Mouse (Mus musculus) forebrain, postnatal 0 days (tissue): Measurements from ENCODE around the gene Aco2. TPM values are rescaled to one million over a fixed set of nuclear protein-coding genes. Genes with fewer than 3 reads are reported as not detected.

Experiments
- ATAC-seq: fragments of 200-750 bp; cut with Nextera tagmentation; 2 replicates; pipeline ENCODE4 v1.8.0; 2017; ENCODE audit warnings: mild to moderate bottlenecking, moderate library complexity
- DNase-seq: peaks from one replicate; pipeline ENCODE4 v3.0.0-alpha.2; 2015
- H3K27ac ChIP-seq: fragments of 300-500 bp; sonication (generic); 2 replicates; pipeline ENCODE4 v1.5.1; 2014; ENCODE audit warnings: low read depth, mild to moderate bottlenecking, antibody characterized with exemption, low read length, moderate library complexity, mixed read lengths
- H3K27me3 ChIP-seq: fragments of 300-500 bp; sonication (generic); 2 replicates; pipeline ENCODE4 v1.6.1; 2014; ENCODE audit warnings: mild to moderate bottlenecking, low read length, mixed read lengths; ENCODE audit not compliant: insufficient read depth
- H3K36me3 ChIP-seq: fragments of 300-500 bp; sonication (generic); 2 replicates; pipeline ENCODE4 v1.6.1; 2014; ENCODE audit warnings: mild to moderate bottlenecking, moderate library complexity; ENCODE audit not compliant: insufficient read depth
- H3K4me1 ChIP-seq: fragments of 300-500 bp; sonication (generic); 2 replicates; pipeline ENCODE4 v1.6.1; 2014; ENCODE audit warnings: antibody characterized with exemption; ENCODE audit not compliant: insufficient read depth
- H3K4me2 ChIP-seq: fragments of 300-500 bp; sonication (generic); 2 replicates; pipeline ENCODE4 v1.6.1; 2014; ENCODE audit warnings: low read depth, mild to moderate bottlenecking, moderate library complexity
- H3K4me3 ChIP-seq: fragments of 300-500 bp; sonication (generic); 2 replicates; pipeline ENCODE4 v1.5.1; 2014; ENCODE audit warnings: low read depth, low read length, mixed read lengths
- H3K9ac ChIP-seq: fragments of 300-500 bp; sonication (generic); 2 replicates; pipeline ENCODE4 v1.6.1; 2014; ENCODE audit warnings: mild to moderate bottlenecking
- H3K9me3 ChIP-seq: fragments of 300-500 bp; sonication (generic); 2 replicates; pipeline ENCODE4 v1.6.1; 2016; ENCODE audit warnings: low read length
- CTCF ChIP-seq: sonication (generic); IDR thresholded peaks from 2 replicates; pipeline ENCODE4 v1.5.1; 2016; ENCODE audit warnings: antibody characterized with exemption, control low read depth, low read depth
- WGBS: fragments of 180-500 bp; shearing (Covaris S2); extraction: QIAGEN DNeasy Blood & Tissue Kit; methylation state at CpG from one replicate; pipeline ENCODE4 v1.1.7; 2014; 5-methylcytosine and 5-hydroxymethylcytosine counted together
- polyA plus RNA-seq: library from polyadenylated mRNA; unstranded; fragments of >200 nt; fragmentation: Nextera tagmentation; extraction: Ambion mirVana; gene quantifications from 2 replicates; pipeline ENCODE4 v1.2.1, GENCODE M21; 2015
- total RNA-seq: library from RNA; depleted of rRNA; stranded (reverse); fragments of >200 nt; gene quantifications from 2 replicates; pipeline ENCODE4 v1.2.3, GENCODE M21; 2014

Aco2 gene
- total and polyA plus RNA-seq, 2 experiments from 2014 or later: 251 to 357 TPM

DNA sequence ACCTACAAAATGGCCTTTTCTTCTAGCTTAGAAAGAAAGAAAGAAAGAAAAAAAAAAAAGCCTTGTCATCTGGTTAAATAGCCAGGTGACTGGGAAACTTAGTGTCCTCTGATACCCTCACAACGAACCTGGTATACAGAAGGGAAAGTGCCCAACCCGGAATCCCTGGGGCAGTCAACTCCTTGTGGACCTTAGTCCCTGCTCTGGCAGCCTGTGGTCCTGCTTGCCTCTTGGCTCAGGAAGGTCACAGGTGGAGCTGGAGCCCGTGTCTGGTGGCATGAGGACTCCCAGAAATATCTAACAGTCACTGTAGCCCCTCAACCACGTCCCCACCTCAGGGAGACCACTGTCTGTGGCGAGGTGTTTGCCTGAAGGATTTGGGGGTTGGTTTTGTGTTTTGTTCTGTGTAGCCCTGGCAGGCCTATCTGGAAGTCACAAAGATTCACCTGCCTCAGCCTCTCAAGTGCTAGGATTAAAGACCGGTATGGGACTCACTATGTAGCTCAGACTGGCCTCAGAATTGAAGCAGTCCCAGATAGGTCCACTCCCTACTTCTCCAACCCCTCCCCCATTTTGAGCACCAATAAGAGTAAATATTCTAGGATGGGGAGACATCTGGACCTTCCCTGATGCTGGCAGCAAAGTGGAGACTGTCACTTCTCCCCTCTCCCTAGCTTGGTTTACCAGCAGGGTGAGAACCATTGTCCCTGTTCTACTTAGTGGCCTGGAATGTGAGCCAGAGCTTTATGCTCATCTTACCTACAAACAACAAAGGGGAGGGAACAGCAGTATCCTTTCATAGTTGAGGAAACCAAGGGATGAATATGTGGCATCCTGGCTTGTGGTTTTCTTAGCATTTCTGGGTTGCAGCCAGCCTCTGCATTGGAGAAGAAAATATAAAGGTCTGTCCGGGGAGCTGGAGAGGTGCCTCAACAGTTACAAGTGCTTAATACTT lies 34.9 kb upstream of the Aco2 start:
- H3K4me3 ChIP-seq: no peak overlapping the region
- H3K9me3 ChIP-seq: no peaks in the 10 kb centered on the region
- no peak overlapping the region for H3K27ac ChIP-seq
- no peak for TF ChIP-seq CTCF
- no peak overlapping the region for H3K4me2 ChIP-seq
- no peak for DNase-seq
- H3K4me1 ChIP-seq: no peaks in the 10 kb centered on the region; the same call in 1 of the 2 replicates
- ATAC-seq: no peak
- H3K9ac ChIP-seq: no peak overlapping the region
- H3K27me3 ChIP-seq: no peaks in the 10 kb centered on the region
- 66% methylated on average over 7 of the region's 7 CpGs for WGBS
- H3K36me3 ChIP-seq: no peaks in the 10 kb centered on the region

DNA sequence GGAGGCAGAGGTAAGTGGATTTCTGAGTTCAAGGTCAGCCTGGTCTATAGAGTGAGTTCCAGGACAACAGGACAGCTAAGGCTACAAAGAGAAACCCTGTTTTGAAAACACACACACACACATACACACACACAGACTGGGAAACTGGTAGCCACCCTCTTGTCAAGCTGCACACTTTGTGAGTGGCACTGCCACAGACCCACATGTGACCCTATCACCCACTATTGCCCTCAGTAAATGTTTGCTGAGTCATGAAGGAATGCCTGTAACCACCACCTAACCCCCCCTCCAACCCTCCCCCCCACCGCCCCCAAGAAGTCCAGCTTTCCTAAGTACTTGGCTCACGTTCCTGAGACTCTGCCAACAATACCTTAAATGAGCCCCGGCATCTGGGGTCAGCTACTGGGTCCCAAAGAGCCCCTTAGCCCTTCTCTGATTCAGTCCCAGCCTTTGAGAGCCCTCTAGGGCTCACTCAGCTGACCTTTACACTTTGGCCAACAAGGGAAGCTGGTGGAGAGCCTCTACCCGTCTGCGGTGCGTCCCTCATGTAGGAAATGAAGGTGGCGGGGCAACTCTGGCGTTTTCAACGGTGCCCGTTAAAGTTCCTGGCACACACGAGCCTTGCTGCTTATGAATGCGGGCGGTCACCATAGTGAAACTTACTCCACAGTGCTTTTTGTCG lies 33.4 kb upstream of the Aco2 start:
- no peak overlapping the region for H3K9ac ChIP-seq
- no peak overlapping the region for H3K4me3 ChIP-seq
- no peaks in the 10 kb centered on the region for H3K9me3 ChIP-seq
- H3K4me1 ChIP-seq: no peaks in the 10 kb centered on the region; the same call in 1 of the 2 replicates
- no peaks in the 10 kb centered on the region for H3K36me3 ChIP-seq
- peak overlapping the region; percentile 54; the same call in 1 of the 2 replicates for H3K27ac ChIP-seq
- no peak for DNase-seq
- H3K27me3 ChIP-seq: no peaks in the 10 kb centered on the region
- no peak for ATAC-seq
- 42% methylated on average over 14 of the region's 14 CpGs for WGBS
- no peak for TF ChIP-seq CTCF
- no peak overlapping the region for H3K4me2 ChIP-seq

DNA sequence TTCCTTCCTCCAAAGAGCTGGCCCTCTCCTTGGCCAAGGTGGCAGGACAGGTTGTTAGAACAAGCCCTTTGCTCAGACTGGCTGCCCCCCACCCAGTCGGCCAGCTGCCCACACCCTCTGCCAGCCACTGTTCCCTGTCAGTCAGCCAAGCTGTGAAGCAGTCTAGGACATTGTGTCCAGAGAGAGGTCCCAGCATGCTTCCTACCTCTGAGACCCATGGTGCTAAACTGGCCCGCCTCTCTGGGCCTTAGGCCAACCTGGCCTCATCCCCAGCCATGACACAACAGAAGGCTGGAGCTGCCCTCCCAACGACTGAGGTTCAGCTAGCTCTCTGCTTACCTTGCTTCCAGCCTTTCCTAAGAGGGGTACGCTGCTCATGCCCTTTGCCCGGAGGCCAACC lies 32.5 kb upstream of the Aco2 start:
- H3K4me3 ChIP-seq: no peak overlapping the region
- WGBS: 39% methylated on average over 5 of the region's 5 CpGs
- peak; percentile 73 for DNase-seq
- ATAC-seq: peak; percentile 85
- no peak for TF ChIP-seq CTCF
- H3K4me1 ChIP-seq: no peaks in the 10 kb centered on the region; the same call in 1 of the 2 replicates
- no peaks in the 10 kb centered on the region for H3K27me3 ChIP-seq
- 0 out of 2 replicates have a peak overlapping the region, but pooled peaks have one; percentile 5 for H3K27ac ChIP-seq
- no peak overlapping the region for H3K9ac ChIP-seq
- H3K36me3 ChIP-seq: no peaks in the 10 kb centered on the region
- no peak overlapping the region for H3K4me2 ChIP-seq
- no peaks in the 10 kb centered on the region for H3K9me3 ChIP-seq

DNA sequence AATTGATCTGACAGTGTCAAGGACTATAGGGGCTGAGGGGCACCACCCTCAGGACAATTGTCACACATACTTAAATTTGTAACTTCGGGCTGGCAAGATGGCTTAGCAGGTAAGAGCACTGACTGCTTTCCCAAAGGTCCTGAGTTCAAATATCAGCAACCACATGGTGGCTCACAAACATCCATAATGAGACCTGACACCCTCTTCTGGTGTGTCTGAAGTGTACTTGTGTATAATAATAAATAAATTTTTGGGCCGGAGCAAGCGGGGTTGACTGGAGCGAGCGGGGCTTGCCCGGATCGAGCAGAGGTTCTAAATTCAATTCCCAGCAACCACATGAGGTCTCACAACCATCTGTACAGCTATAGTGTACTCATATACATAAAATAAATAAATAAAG lies 31.8 kb upstream of the Aco2 start:
- Histone ChIP-seq H3K36me3 (no peaks in the 10 kb centered on the region), H3K9me3 (no peaks in the 10 kb centered on the region), H3K4me3 (no peak overlapping the region), H3K4me1 (no peaks in the 10 kb centered on the region; the same call in 1 of the 2 replicates), H3K27me3 (no peaks in the 10 kb centered on the region), H3K27ac (no peak overlapping the region), H3K9ac (no peak overlapping the region), H3K4me2 (no peak overlapping the region)
- no peak for DNase-seq
- no peak for TF ChIP-seq CTCF
- WGBS: 92% methylated on average over 7 of the region's 7 CpGs
- ATAC-seq: no peak

DNA sequence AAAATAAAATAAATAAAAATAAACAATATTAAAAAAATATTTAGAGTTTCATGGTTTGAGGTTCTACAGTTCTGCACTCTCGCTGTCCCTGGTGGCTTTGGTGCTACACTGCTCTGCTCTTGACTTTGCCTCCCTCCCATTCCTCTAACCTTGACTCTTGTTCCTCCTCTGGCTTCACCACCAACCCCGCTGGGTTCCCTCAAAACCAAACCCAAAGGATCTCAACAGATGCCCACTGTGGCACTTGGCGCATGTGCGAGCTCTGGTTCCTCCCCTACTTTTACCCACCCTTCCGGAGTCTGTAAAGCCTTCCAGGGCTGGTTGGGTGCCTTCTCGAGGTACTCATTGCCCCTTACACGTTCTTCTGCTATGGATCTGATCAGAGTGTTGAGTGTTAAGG lies 29.8 kb upstream of the Aco2 start:
- Histone ChIP-seq H3K27me3 (no peaks in the 10 kb centered on the region), H3K27ac (no peak overlapping the region), H3K4me1 (no peaks in the 10 kb centered on the region), H3K36me3 (no peaks in the 10 kb centered on the region), H3K9ac (no peak overlapping the region), H3K4me2 (no peak overlapping the region), H3K4me3 (no peak overlapping the region), H3K9me3 (no peaks in the 10 kb centered on the region)
- no peak for ATAC-seq
- WGBS: 87% methylated on average over 7 of the region's 7 CpGs
- no peak for DNase-seq
- no peak for TF ChIP-seq CTCF

DNA sequence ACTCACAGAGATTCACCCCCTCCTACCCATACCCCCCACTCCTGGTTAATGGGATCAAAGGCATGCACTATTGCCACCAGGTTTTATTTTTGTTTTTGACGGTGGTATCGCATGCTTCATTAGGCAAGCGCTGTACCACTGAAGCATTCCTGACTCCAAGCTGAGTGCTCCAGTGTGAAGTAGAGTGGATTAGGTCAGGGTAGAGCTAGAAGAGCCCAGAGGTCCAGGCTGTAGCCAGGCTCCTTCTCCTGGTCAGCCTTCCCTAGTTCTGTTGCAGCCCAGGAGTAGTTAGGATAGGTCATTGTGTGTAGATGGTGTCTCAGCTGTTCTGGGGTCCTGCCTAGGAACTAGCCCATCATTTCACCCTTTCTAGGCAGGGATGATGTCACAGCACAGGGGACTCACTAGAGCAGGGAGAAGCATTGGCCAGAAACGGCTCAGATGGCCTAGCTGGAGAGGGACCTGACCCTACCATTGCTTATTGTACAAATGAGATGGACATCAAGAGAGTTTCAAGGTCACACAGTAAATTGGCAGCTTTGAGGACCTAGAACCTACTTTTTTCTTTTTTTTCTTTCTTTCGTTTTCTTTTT lies 27.0 kb upstream of the Aco2 start:
- no peak overlapping the region for H3K4me3 ChIP-seq
- ATAC-seq (no peak), DNase-seq (no peak)
- 63% methylated on average over 5 of the region's 5 CpGs for WGBS
- H3K27ac ChIP-seq: no peak overlapping the region
- H3K9ac ChIP-seq: no peak overlapping the region
- no peak for TF ChIP-seq CTCF
- no peaks in the 10 kb centered on the region for H3K9me3 ChIP-seq
- H3K4me2 ChIP-seq: no peak overlapping the region
- no peaks in the 10 kb centered on the region for H3K27me3 ChIP-seq
- H3K36me3 ChIP-seq: peaks cover 15% of the 10 kb centered on the region
- no peaks in the 10 kb centered on the region for H3K4me1 ChIP-seq
